22 mouse cellular contexts compared by ENCODE assay signal in the genomic region with DNA sequence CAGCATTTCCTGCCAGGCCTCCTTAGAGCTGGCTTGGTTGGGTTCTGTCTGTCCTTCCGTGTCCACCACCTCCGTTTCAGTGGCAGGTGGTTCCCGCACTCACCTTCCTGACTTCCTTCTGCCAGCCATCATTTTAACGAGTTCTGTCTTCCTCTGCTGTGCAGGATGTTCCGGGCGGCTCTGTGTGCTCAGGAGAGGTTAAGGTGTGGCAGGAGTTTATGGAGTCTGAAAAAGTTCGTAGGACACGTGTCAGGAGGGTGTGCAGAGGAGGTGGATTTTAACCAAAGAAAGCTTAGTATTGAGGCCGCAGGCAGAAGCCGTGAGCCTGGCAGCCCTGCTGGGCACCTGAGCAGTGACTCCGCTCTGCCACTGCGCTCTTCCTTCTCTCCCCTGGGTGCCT.
"Had no signal": no experiment of that assay in that cellular context is flagged by ENCODE, and none has a peak within 500 bp of the region (broad histone marks: within the 10 kb centered on the region; RNA-seq: fewer than 3 reads in every experiment).

No protein-coding gene starts in this region.

- ATAC-seq: liver, postnatal 0 days; lung, postnatal 0 days had no signal

- H3K27me3 ChIP-seq: limb, embryonic 12.5 days; limb, embryonic 15.5 days; megakaryocyte, embryonic 14.5 days; neural tube, embryonic 15.5 days had no signal

- H3K4me3 ChIP-seq: limb, embryonic 12.5 days; limb, embryonic 15.5 days; megakaryocyte, embryonic 14.5 days; neural tube, embryonic 12.5 days; neural tube, embryonic 15.5 days had no signal

- H3K9me3 ChIP-seq: limb, embryonic 12.5 days; limb, embryonic 15.5 days; megakaryocyte, embryonic 14.5 days; neural tube, embryonic 12.5 days; neural tube, embryonic 15.5 days had no signal

- H3K27ac ChIP-seq: kidney, postnatal 0 days; limb, embryonic 12.5 days; limb, embryonic 15.5 days; liver, embryonic 14.5 days; neural tube, embryonic 12.5 days; neural tube, embryonic 15.5 days had no signal

- DNase-seq: kidney, adult 2 months; kidney, postnatal 25 days; left cerebral cortex, postnatal 4 days; liver, postnatal 0 days; lung, embryonic 14.5 days; lung, postnatal 36 days; midbrain, embryonic 14.5 days; right cerebral cortex, adult 18-20 months; right cerebral cortex, postnatal 14 days; right cerebral cortex, postnatal 4 days; spleen, adult 18-20 months; thymus, postnatal 36 days had no signal

- H3K4me2 ChIP-seq: limb, embryonic 12.5 days; limb, embryonic 15.5 days; liver, embryonic 11.5 days; lung, embryonic 14.5 days; midbrain, embryonic 11.5 days; neural tube, embryonic 12.5 days; neural tube, embryonic 15.5 days had no signal

- H3K9ac ChIP-seq: limb, embryonic 12.5 days; limb, embryonic 15.5 days; liver, embryonic 14.5 days; liver, postnatal 0 days; lung, embryonic 14.5 days; neural tube, embryonic 12.5 days; neural tube, embryonic 15.5 days had no signal
